Mouse (Mus musculus): ENCODE measurements at regions not wholly inside any gene's neighbourhood (a gene's known extent, or its start where the extent isn't known, plus 50 kb on each side); places are given as distances from the start of the nearest gene placed in this dataset.

- H3K27me3 ChIP-seq, result peaks cover 4% of the 10 kb centered on the region
- no peak for DNase-seq (ENCODE audit: low read depth, low spot score)
- no peak for TF ChIP-seq CTCF (IDR thresholded peaks at IDR 0.05)
- in situ Hi-C loops (cut with MboI; ENCODE audit: low pct_unique_long_range_greater_than_20kb), result no loop called here
- ATAC-seq, result no peak
- ChIA-PET POLR2A (no interaction called here), CTCF (interaction anchor here (1.0 kb wide), 1 partner anchor 17 kb away, joined by 4 read pairs; no protein-coding TSS in a partner anchor)
These were observed 400.1 kb upstream of the Intu start for GRCm38 (mm10) chr3:40130858-40131584.

GRCm38 (mm10) chr3:40138671-40139070, 392.4 kb upstream of the Intu start:
- CTCF ChIA-PET, result interaction anchor here (0.8 kb wide), 1 partner anchor 10 kb away, joined by 3 read pairs; no protein-coding TSS in a partner anchor
- in situ Hi-C loops (cut with MboI; ENCODE audit: low pct_unique_long_range_greater_than_20kb), result no loop called here
- no peak for TF ChIP-seq CTCF (IDR thresholded peaks at IDR 0.05)
- POLR2A ChIA-PET, result no interaction called here
- no peak for ATAC-seq
- no peak for DNase-seq (ENCODE audit: low read depth, low spot score)
- H3K27me3 ChIP-seq, result peaks cover 7% of the 10 kb centered on the region

GRCm38 (mm10) chr3:40142229-40142628, 388.9 kb upstream of the Intu start:
- ATAC-seq (no peak), DNase-seq (ENCODE audit: low read depth, low spot score) (no peak)
- ChIA-PET POLR2A (no interaction called here), CTCF (no interaction called here)
- H3K27me3 ChIP-seq, result peaks cover 10% of the 10 kb centered on the region
- no peak for TF ChIP-seq CTCF (IDR thresholded peaks at IDR 0.05)
- in situ Hi-C loops (cut with MboI; ENCODE audit: low pct_unique_long_range_greater_than_20kb), result no loop called here

- POLR2A ChIA-PET, result no interaction called here
- in situ Hi-C loops (cut with MboI; ENCODE audit: low pct_unique_long_range_greater_than_20kb), result no loop called here
- no peak for ATAC-seq
- peaks cover 4% of the 10 kb centered on the region for H3K27me3 ChIP-seq
- TF ChIP-seq CTCF (IDR thresholded peaks at IDR 0.05), result no peak
- DNase-seq (ENCODE audit: low read depth, low spot score), result no peak
- CTCF ChIA-PET, result interaction anchor here (1.5 kb wide), 1 partner anchor 10 kb away, joined by 5 read pairs; no protein-coding TSS in a partner anchor
These were observed 372.5 kb upstream of the Intu start for GRCm38 (mm10) chr3:40158631-40159030.

- H3K27me3 ChIP-seq, result peaks cover 4% of the 10 kb centered on the region
- TF ChIP-seq CTCF (IDR thresholded peaks at IDR 0.05), result no peak
- DNase-seq (ENCODE audit: low read depth, low spot score) (no peak), ATAC-seq (no peak)
- in situ Hi-C loops (cut with MboI; ENCODE audit: low pct_unique_long_range_greater_than_20kb), result no loop called here
- POLR2A ChIA-PET, result no interaction called here
- CTCF ChIA-PET, result no interaction called here
These were observed 371.4 kb upstream of the Intu start for GRCm38 (mm10) chr3:40159591-40160145.

- DNase-seq (ENCODE audit: low read depth, low spot score) (no peak), ATAC-seq (no peak)
- no peak for TF ChIP-seq CTCF (IDR thresholded peaks at IDR 0.05)
- POLR2A ChIA-PET, result no interaction called here
- H3K27me3 ChIP-seq, result peaks cover 10% of the 10 kb centered on the region
- in situ Hi-C loops (cut with MboI; ENCODE audit: low pct_unique_long_range_greater_than_20kb), result no loop called here
- CTCF ChIA-PET, result no interaction called here
These were observed 366.9 kb upstream of the Intu start for GRCm38 (mm10) chr3:40164181-40164580.

GRCm38 (mm10) chr3:40167970-40168626, 363.0 kb upstream of the Intu start:
- no peak for TF ChIP-seq CTCF (IDR thresholded peaks at IDR 0.05)
- ChIA-PET POLR2A (no interaction called here), CTCF (no interaction called here)
- DNase-seq (ENCODE audit: low read depth, low spot score), result no peak
- peaks cover 10% of the 10 kb centered on the region for H3K27me3 ChIP-seq
- in situ Hi-C loops (cut with MboI; ENCODE audit: low pct_unique_long_range_greater_than_20kb), result no loop called here
- no peak for ATAC-seq

- in situ Hi-C loops (cut with MboI; ENCODE audit: low pct_unique_long_range_greater_than_20kb), result no loop called here
- DNase-seq (ENCODE audit: low read depth, low spot score) (no peak), ATAC-seq (no peak)
- ChIA-PET POLR2A (no interaction called here), CTCF (no interaction called here)
- no peak for TF ChIP-seq CTCF (IDR thresholded peaks at IDR 0.05)
- H3K27me3 ChIP-seq, result peaks cover 6% of the 10 kb centered on the region
These were observed 361.5 kb upstream of the Intu start for GRCm38 (mm10) chr3:40169590-40169989.

GRCm38 (mm10) chr3:40179726-40180317, 351.3 kb upstream of the Intu start:
- DNase-seq (ENCODE audit: low read depth, low spot score), result no peak
- ATAC-seq, result no peak
- CTCF ChIA-PET, result no interaction called here
- H3K27me3 ChIP-seq, result no peaks in the 10 kb centered on the region
- POLR2A ChIA-PET, result no interaction called here
- in situ Hi-C loops (cut with MboI; ENCODE audit: low pct_unique_long_range_greater_than_20kb), result no loop called here
- TF ChIP-seq CTCF (IDR thresholded peaks at IDR 0.05), result no peak

- no peak for ATAC-seq
- TF ChIP-seq CTCF (IDR thresholded peaks at IDR 0.05), result no peak
- in situ Hi-C loops (cut with MboI; ENCODE audit: low pct_unique_long_range_greater_than_20kb), result no loop called here
- CTCF ChIA-PET, result interaction anchor here (0.8 to 1.4 kb wide), 2 partner anchors 23 to 46 kb away, joined by 3 read pairs; no protein-coding TSS in a partner anchor
- POLR2A ChIA-PET, result interaction anchor here (0.6 kb wide), 1 partner anchor 456 kb away, joined by 3 read pairs; no protein-coding TSS in a partner anchor
- no peaks in the 10 kb centered on the region for H3K27me3 ChIP-seq
- no peak for DNase-seq (ENCODE audit: low read depth, low spot score)
These were observed 345.3 kb upstream of the Intu start for GRCm38 (mm10) chr3:40185597-40186320.

Measured in Patski (cell line).